Mouse (Mus musculus) CH12.LX (cell line): Measurements from ENCODE around the gene Pcgf1.

ENCODE experiments used
- CTCF ChIP-seq, 2 experiments: IDR thresholded peaks in 1 of 2; conservative IDR thresholded peaks in 1 of 2; 2 replicates each; pipeline ENCODE4 v1.5.1; 2011 to 2012; ENCODE audit warnings: low read depth in 2 of 2, low read length in 2 of 2, improper control_type of control experiment in 1 of 2, inconsistent platforms in 1 of 2, mild to moderate bottlenecking in 1 of 2, moderate library complexity in 1 of 2
- ETS1 ChIP-seq: conservative IDR thresholded peaks from 2 replicates; pipeline ENCODE4 v1.6.1; 2012; ENCODE audit warnings: low read depth, mild to moderate bottlenecking, inconsistent platforms, low read length, improper control_type of control experiment, moderate library complexity
- HCFC1 ChIP-seq: IDR thresholded peaks from 2 replicates; pipeline ENCODE4 v1.6.1; 2012; ENCODE audit warnings: low read depth, mild to moderate bottlenecking, inconsistent platforms, low read length, improper control_type of control experiment
- MYC ChIP-seq: IDR thresholded peaks from 2 replicates; pipeline ENCODE4 v1.6.1; 2011; ENCODE audit warnings: low read depth, mild to moderate bottlenecking, improper control_type of control experiment, low read length
- NRF1 ChIP-seq: IDR thresholded peaks from 2 replicates; pipeline ENCODE4 v1.6.1; 2014; ENCODE audit warnings: low read depth, mild to moderate bottlenecking, inconsistent platforms, low read length, improper control_type of control experiment, moderate library complexity
- POLR2A ChIP-seq: IDR thresholded peaks from 2 replicates; pipeline ENCODE4 v1.6.1; 2011; ENCODE audit warnings: low read depth, mild to moderate bottlenecking, improper control_type of control experiment, low read length

GRCm38 (mm10) chr6:83038496-83039012 is 39.1 kb upstream of the Pcgf1 start:
- peak; percentile 91 for TF ChIP-seq NRF1
- TF ChIP-seq POLR2A = peak; percentile 57; the same call in 1 of the 2 replicates
- TF ChIP-seq MYC = no peak
- TF ChIP-seq CTCF (conservative IDR thresholded peaks at IDR 0.05 in 1 of 2, IDR thresholded peaks at IDR 0.05 in 1 of 2; ENCODE audit: low read depth in 2 of 2, low read length in 2 of 2) = no peak
- TF ChIP-seq HCFC1 = peak; percentile 57
- TF ChIP-seq ETS1 = peak; percentile 75
